Mouse (Mus musculus) mature B cell (primary cell): ENCODE data around the gene Gm13199.

Experiments used
- in situ Hi-C: fragments of 300-500 bp; cut with MboI; formaldehyde crosslinking; loops from 2 replicates; pipeline ENCODE4 v1.14.3; 2019

Gene Gm13199

GRCm38 (mm10) chr2:5862834-5863233 is at the start of gene Gm13199:
Gene Gm13199, minus strand, starts transcription at chr2:5862934.
- in situ Hi-C loops = no loop called here

GRCm38 (mm10) chr2:5911282-5911965 is 48.7 kb upstream of the Gm13199 start:
- in situ Hi-C loops = no loop called here

DNA sequence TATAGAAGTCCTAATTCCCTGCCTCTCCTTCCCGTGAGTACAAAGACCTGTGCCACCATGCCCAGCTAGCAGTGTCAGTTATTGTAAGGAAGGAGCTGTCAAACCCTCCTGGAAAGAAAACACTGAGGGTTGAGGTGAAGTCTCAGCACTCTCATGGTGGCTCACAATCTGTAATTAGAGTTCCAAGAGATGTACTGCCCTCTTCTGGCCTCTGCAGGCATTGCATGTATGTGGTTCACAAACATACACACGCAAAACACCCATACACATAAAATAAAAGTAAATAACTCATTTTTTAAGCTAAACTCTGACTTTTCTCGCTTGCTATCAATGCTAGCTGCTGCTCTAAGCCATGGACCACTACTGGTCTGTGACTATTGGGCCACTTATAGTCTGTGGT is 43.9 kb upstream of the Gm13199 start:
- in situ Hi-C loops = no loop called here

DNA sequence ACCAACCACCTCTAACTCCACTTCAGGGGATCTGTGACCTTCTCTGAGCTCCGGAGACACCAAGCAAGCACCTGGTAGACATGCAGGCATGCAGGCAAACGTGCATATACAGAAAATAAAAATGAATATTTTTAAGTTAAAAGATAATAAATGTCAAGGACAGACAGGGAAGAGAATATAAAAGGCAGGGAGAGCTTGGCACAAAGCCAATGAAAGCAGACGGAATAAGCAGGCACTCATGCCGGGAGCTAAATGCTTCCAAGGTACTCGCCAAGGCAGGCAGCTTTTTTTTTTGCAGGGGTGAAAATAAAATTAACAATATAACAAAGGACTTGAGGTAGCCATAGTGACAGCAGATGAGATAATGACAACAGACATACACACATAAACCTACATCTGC is 43.4 kb upstream of the Gm13199 start:
- in situ Hi-C loops = no loop called here

DNA sequence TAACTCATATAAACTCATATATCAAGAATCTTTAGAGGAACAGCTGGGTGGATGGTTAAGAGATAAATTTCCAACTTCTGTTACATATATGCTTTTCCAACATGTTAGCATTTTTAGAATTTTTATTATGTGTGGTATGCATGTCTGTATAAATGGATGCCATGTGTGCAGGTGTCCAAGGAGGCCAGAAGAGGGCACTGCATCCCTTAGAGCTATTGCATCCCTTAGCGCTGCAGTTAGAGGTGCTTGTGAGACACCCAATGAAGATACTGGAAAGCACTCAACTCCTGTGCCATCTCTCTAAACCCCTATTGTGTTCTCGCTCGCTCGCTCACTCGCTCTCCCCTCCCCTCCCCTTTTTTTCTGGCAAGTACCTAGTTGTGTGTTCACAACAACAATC is 37.4 kb upstream of the Gm13199 start:
- in situ Hi-C loops = no loop called here

- in situ Hi-C loops = no loop called here
These were observed 32.3 kb upstream of the Gm13199 start, which contains the start of gene Sec61a2 for GRCm38 (mm10) chr2:5894843-5895570. Gene Sec61a2, minus strand, starts transcription at chr2:5895432.

- in situ Hi-C loops = no loop called here
These were observed 31.6 kb upstream of the Gm13199 start for GRCm38 (mm10) chr2:5894296-5894695.

DNA sequence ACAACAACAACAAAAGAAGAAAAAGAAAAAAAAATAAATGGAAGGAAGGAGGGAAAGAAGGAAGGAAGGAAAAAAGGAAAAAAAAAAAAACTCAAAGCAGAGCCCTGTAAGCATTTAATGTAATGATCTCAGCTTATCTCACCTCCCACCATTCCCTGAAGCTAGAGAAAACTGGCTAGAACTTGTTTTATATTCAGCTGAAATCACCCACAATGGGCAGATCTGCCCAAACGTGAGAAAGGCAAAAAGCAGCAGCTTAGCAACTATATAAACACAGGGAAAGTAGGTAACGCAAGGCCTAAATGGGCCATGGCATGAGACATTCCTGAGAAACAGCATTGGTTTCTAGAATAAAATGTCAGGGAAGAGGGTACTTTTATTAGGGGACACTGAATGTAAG is 26.7 kb upstream of the Gm13199 start:
- in situ Hi-C loops = no loop called here

- in situ Hi-C loops = no loop called here
These were observed 26.1 kb upstream of the Gm13199 start for GRCm38 (mm10) chr2:5888865-5889264.

DNA sequence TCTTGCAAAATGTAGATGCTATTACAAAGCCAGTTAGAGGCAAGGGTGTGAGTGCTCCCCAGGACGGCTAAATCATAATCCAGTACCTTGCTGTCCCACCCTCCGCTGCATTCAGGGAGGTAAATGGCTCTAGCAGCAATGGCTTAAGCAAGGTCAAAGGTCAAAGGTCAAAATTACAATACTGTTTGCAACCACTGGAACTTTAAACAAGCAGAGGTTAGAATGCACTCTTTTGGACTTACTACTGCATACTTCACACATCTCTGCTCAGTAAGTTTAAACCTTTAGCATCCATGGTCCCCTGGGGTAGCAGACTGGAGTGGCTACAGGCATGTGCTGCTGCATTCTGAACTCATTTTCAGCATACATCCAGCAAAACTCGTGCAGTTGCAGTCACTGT is 14.7 kb upstream of the Gm13199 start:
- in situ Hi-C loops = no loop called here

DNA sequence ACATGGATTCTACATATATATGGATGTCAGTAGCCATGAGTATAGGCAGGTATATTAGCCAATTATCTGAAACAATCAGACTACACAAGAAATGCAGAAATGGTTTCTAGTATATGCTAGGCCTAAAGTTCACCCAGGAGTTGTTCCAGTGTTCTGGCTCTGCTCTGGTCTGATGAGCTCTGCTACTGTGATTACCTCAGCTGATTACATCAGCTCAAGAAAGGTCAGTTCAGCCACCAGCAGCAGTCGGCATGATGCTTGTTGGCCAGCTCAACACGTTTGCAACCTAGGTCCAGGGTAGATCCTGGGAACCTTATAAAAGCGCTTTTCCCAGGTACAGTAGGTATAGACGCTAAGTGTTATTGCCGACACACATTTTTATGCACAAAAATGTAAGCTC is 7.0 kb upstream of the Gm13199 start:
- in situ Hi-C loops = no loop called here

GRCm38 (mm10) chr2:5867681-5868080 is 4.9 kb upstream of the Gm13199 start:
- in situ Hi-C loops = no loop called here

DNA sequence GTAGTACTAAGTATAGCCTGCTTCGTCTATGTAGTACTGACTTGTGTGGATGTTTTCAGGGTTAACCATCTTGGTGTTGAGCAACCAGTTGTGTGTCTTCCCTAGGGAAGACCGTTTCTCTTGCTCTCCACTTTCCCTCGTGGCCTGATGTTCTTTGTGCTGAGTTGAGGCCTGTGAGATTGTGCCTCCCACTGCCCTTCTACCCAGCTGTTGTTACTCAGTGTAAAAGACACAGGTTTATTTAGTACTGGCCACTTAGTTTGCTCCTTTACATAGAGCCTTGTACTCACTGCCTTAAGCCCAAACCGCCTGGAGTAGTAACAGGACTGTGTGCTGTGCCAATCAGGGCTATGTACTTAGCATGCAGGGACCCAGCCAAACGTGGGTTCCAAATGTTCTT is 10.9 kb downstream of the Gm13199 start:
- in situ Hi-C loops = no loop called here

DNA sequence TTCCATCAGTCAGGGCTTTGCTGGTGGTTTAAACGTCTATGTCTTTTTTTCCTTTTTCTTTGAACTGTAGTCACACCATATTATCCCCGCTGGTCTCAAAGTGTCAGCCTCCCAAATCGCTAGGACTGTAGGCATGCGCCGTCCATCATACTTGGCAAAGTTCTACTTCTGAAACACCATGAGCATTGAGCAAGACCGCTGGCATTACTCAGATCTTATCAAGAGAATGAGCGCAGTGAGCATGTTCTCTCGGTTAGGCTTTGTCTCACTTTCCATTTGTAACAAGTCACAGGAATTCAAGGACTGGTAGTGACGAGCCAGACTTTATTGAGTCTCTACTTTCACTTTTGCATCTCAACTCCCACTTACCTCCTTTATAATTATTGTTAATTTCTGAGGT is 11.6 kb downstream of the Gm13199 start:
- in situ Hi-C loops = no loop called here

- in situ Hi-C loops = no loop called here
These were observed 16.9 kb downstream of the Gm13199 start for GRCm38 (mm10) chr2:5845826-5846225.

DNA sequence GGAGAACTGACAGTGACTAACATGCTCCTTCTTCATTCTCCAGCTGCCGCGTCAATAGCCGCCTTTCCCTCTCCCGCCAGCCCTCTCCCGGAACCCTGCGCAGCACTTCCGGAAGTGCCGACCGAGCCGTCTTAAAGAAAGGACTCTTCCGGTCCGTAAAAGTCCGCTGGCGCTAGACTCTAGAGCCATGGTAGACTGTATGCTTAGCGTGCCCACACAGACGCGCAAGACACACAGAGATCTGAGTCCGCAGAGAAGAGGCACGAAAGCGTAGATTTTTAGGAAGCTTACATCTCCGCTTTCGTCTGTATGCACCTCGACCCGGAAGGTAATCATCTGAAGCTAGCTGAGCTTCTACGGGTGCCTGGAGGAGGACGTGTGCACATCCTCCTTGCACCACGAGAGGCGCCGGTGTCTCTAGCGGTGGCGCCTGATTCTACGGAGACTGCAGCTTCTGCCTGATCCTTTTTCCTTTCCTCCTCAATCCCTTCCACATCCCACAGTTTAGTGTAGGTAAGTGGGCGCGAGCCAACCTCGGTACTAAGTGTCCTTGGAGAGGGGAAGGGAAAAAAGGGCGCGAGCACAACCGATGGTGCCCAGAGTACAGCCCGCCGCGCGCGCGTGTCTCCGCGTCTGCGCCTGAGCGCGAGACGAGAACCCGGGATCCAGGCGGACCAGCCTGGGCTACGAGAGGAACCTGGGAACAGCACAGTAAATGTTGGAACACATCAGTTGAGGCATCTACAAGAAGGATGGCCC is 17.7 kb downstream of the Gm13199 start, which contains the start of the genes Nudt5 and Cdc123:
Gene Nudt5 (plus strand): TSS at position 147 of the 759 bp plus-strand sequence.
Gene Cdc123 (minus strand): TSS at position 292 of the 759 bp plus-strand sequence.
- in situ Hi-C loops = no loop called here

DNA sequence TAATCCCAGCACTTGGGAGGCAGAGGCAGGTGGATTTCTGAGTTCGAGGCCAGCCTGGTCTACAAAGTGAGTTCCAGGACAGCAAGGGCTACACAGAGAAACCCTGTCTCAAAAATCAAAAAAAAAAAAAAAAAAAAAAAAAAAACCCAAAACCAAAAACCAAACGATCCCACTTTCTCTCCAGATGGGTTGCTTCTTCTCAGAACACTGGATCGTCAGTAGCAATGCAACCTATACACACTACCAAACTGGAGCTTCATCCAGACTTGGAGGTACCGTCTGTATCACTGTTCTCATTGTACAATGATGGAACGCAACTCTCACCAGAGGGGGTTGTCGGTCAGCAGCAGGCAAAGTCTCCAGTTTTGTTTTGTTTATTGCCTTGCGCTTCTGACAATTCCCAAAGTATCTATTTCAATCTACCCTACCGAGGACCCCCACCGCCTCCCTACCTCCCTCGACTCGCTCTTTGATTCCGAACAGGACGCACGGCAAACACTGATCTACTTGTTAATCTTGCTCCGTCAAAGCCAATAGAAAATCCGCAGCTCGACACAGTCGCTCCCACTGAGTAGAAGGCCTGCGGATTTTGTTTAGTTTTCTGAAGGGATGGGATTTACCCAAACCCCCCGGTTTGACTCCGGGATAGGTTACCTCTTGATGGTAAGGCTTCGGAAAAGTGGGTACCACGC is 18.4 kb downstream of the Gm13199 start:
- in situ Hi-C loops = no loop called here

DNA sequence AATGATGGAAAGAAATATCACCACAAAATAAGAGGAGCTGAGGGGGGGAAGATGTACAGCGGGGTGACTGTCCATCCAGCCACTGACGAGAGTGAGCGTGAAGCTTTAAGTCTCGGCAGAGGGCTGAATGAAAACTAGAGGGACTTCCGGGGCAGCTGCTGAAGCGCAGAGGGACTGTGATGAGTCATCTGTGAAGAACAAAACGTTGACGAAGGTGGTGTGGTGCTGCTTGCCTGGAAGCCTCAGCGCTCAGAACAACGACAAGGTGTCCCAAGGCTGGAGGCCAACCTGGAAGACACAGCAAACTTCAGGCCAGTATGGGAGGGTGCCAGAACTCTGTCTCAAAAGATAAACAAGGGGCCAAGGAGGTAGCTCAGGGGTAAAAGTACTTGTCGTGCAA is 21.9 kb downstream of the Gm13199 start:
- in situ Hi-C loops = no loop called here

DNA sequence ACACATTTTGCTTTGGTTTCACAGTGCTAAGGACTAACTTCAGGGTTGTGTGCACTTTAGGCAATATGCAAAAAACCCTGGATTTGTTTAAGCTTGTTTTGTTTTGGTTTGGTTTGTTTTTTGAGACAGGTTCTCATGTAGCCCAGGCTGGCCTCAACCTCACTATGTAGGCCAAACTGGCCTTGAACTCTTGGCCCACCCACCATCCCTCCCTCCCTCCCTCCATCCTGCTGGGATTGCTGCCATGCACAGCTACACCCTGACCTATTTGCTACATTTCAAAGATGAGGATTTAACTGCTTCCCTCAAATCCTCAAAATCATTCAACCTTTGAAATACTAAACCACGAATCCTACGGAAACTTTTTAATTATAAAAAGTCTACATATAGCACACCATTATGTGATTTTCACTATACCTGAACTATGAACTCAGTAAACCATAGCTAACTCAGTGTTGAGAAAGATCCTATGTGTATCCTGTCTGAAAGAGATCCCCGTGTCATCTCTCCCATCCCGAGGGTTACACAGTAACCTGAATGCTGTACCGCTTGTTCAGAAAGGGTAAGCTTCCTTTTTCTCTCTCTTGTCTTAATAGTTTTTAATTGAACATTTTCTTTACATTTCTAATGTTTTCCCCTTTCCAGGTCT is 37.3 kb downstream of the Gm13199 start:
- in situ Hi-C loops = no loop called here

- in situ Hi-C loops = no loop called here
These were observed 38.0 kb downstream of the Gm13199 start for GRCm38 (mm10) chr2:5824685-5825084.

DNA sequence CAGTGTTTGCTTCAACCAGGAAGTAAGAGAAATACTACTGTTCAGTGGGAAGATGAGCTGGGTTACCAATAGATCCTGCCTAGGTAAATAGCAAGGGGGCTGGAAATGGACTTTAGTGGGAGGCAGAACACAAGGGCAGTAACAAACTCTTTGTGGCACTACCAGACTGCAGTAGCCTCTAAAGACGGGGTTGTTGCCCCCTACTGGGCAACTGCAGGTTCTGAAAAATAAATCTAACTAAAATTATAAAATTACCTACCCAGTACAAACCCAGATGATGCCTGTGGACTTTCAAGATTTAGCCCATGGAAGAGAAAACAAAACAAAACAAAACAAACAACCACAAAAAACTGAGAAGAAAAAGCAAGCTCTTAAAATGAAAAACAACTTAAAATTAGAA is 38.5 kb downstream of the Gm13199 start:
- in situ Hi-C loops = no loop called here

GRCm38 (mm10) chr2:5822449-5822848 is 40.3 kb downstream of the Gm13199 start:
- in situ Hi-C loops = no loop called here
